Mouse (Mus musculus): Measurements from ENCODE around the gene Gm21870. TPM values are rescaled to one million over a fixed set of nuclear protein-coding genes. Genes with fewer than 3 reads are reported as not detected.
"Not testable (repeated sequence)": the region's sequence is repeated elsewhere in the genome, so short reads cannot be mapped to it uniquely, and the experiment has no call there.

The Gm21870 gene
- not detected for total RNA-seq (2021)
- long read RNA-seq, experiment 1, result 0 reads
- long read RNA-seq, experiment 2, result 0 reads

- DNase-seq, result not testable (repeated sequence)
These were observed at the start of gene Gm21870 for GRCm38 (mm10) chrX:33986716-33987115. Gene Gm21870 (minus strand): TSS chrX:33986816.

GRCm38 (mm10) chrX:33956440-33956839, 30.2 kb downstream of the Gm21870 start, which contains the start of gene Btbd35f6:
Gene Btbd35f6 (minus strand): TSS chrX:33956540.
- not testable (repeated sequence) for DNase-seq

Other genes with a start within 250 kb of the Gm21870 start
- not detected for gene Btbd35f6, start 30.3 kb downstream of the Gm21870 start, total RNA-seq (2021)
- not detected for gene Btbd35f9, start 174.7 kb upstream of the Gm21870 start, total RNA-seq (2021)

All from adrenal gland, postnatal 10 days (tissue).